Mouse (Mus musculus): Measurements from ENCODE around the gene Tmem44.

- TF ChIP-seq POLR2A (IDR thresholded peaks at IDR 0.05; ENCODE audit: borderline replicate concordance, extremely low read depth, low read depth, low read length) (no peak), CTCF (IDR thresholded peaks at IDR 0.05; ENCODE audit: insufficient read depth, low read length) (no peak)
Observed at GRCm38 (mm10) chr16:30528386-30528785, 22.3 kb downstream of the Tmem44 start.

All from lung, adult 2 months (tissue).